Mouse (Mus musculus) embryonic facial prominence, embryonic 15.5 days (tissue): ENCODE measurements around the gene Gnpat. TPM values are rescaled to one million over a fixed set of nuclear protein-coding genes. Genes with fewer than 3 reads are reported as not detected.

Experiments used
- ATAC-seq: fragments of 200-750 bp; cut with Nextera tagmentation; 2 replicates; pipeline ENCODE4 v1.8.0; 2017; ENCODE audit warnings: low read depth, moderate TSS enrichment; ENCODE audit not compliant: insufficient number of reproducible peaks, low FRiP score, low TSS enrichment
- H3K27ac ChIP-seq: fragments of 300-500 bp; sonication (generic); replicated peaks from 2 replicates; pipeline ENCODE4 v1.5.1; 2015; ENCODE audit warnings: mild to moderate bottlenecking, inconsistent platforms
- H3K27me3 ChIP-seq: fragments of 300-500 bp; sonication (generic); 2 replicates; pipeline ENCODE4 v1.6.1; 2015; ENCODE audit warnings: inconsistent platforms
- H3K36me3 ChIP-seq: fragments of 300-500 bp; sonication (generic); 2 replicates; pipeline ENCODE4 v1.6.1; 2015; ENCODE audit warnings: mild to moderate bottlenecking, inconsistent platforms
- H3K4me1 ChIP-seq: fragments of 300-500 bp; sonication (generic); 2 replicates; pipeline ENCODE4 v1.6.1; 2015; ENCODE audit warnings: inconsistent platforms
- H3K4me2 ChIP-seq: fragments of 300-500 bp; sonication (generic); replicated peaks from 2 replicates; pipeline ENCODE4 v1.6.1; 2015; ENCODE audit warnings: mild to moderate bottlenecking, inconsistent platforms
- H3K4me3 ChIP-seq: fragments of 300-500 bp; sonication (generic); replicated peaks from 2 replicates; pipeline ENCODE4 v1.5.1; 2015; ENCODE audit warnings: mild to moderate bottlenecking, inconsistent platforms
- H3K9ac ChIP-seq: fragments of 300-500 bp; sonication (generic); 2 replicates; pipeline ENCODE4 v1.6.1; 2015; ENCODE audit warnings: inconsistent platforms
- H3K9me3 ChIP-seq: fragments of 300-500 bp; sonication (generic); replicated peaks from 2 replicates; pipeline ENCODE4 v1.6.1; 2016; ENCODE audit warnings: inconsistent platforms
- WGBS: fragments of 180-500 bp; shearing (Covaris S2); methylation state at CpG from one replicate; pipeline ENCODE4 v1.1.7; 2015; 5-methylcytosine and 5-hydroxymethylcytosine counted together
- polyA plus RNA-seq: library from polyadenylated mRNA; unstranded; fragments of >200 nt; fragmentation: Nextera tagmentation; extraction: Ambion mirVana; gene quantifications from 2 replicates; pipeline ENCODE4 v1.2.1, GENCODE M21; 2015

The Gnpat gene
- polyA plus RNA-seq, 1 experiment from 2014 or later, result 87.1 TPM

GRCm38 (mm10) chr8:124905482-124905881, 42.6 kb downstream of the Gnpat start:
- Histone ChIP-seq H3K27ac (no peak overlapping the region), H3K36me3 (peaks cover 87% of the 10 kb centered on the region), H3K27me3 (no peaks in the 10 kb centered on the region), H3K4me2 (no peak overlapping the region), H3K4me3 (no peak overlapping the region), H3K9ac (no peak overlapping the region), H3K9me3 (no peaks in the 10 kb centered on the region), H3K4me1 (peaks cover 4% of the 10 kb centered on the region; the same call in 1 of the 2 replicates)
- 77% methylated on average over 2 of the region's 2 CpGs for WGBS
- ATAC-seq, result no peak

DNA sequence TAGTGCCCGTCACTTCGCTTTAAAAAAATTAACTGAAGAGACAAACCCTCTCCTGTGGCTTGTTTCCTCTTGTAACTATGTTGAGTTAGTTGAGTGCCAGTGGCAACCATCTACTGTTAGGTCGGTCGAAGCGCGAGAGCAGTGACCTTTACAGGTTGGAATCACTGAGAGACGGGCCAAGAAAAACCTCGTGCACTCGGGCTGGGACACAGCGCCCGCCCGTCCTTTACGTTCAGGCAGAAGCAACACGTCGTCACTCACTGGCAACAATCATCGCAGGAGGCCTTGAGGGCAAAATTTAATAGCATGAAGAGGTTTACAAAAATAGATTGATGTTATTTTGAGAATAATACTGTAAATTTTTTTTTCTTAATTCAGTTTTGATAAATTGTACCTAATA, 47.1 kb downstream of the Gnpat start:
- ATAC-seq, result no peak
- Histone ChIP-seq H3K4me1 (peaks cover under 1% of the 10 kb centered on the region; the same call in 1 of the 2 replicates), H3K9ac (no peak overlapping the region), H3K9me3 (no peaks in the 10 kb centered on the region), H3K36me3 (peaks cover 90% of the 10 kb centered on the region), H3K27me3 (no peaks in the 10 kb centered on the region), H3K4me2 (no peak overlapping the region), H3K27ac (no peak overlapping the region), H3K4me3 (no peak overlapping the region)
- WGBS, result 90% methylated on average over 16 of the region's 16 CpGs

GRCm38 (mm10) chr8:124910349-124910748, 47.5 kb downstream of the Gnpat start:
- no peak for ATAC-seq
- Histone ChIP-seq H3K9ac (no peak overlapping the region), H3K36me3 (peaks cover 92% of the 10 kb centered on the region), H3K4me3 (no peak overlapping the region), H3K9me3 (no peaks in the 10 kb centered on the region), H3K27me3 (no peaks in the 10 kb centered on the region), H3K27ac (no peak overlapping the region), H3K4me1 (no peaks in the 10 kb centered on the region), H3K4me2 (no peak overlapping the region)
- WGBS, result 83% methylated on average over 10 of the region's 10 CpGs

DNA sequence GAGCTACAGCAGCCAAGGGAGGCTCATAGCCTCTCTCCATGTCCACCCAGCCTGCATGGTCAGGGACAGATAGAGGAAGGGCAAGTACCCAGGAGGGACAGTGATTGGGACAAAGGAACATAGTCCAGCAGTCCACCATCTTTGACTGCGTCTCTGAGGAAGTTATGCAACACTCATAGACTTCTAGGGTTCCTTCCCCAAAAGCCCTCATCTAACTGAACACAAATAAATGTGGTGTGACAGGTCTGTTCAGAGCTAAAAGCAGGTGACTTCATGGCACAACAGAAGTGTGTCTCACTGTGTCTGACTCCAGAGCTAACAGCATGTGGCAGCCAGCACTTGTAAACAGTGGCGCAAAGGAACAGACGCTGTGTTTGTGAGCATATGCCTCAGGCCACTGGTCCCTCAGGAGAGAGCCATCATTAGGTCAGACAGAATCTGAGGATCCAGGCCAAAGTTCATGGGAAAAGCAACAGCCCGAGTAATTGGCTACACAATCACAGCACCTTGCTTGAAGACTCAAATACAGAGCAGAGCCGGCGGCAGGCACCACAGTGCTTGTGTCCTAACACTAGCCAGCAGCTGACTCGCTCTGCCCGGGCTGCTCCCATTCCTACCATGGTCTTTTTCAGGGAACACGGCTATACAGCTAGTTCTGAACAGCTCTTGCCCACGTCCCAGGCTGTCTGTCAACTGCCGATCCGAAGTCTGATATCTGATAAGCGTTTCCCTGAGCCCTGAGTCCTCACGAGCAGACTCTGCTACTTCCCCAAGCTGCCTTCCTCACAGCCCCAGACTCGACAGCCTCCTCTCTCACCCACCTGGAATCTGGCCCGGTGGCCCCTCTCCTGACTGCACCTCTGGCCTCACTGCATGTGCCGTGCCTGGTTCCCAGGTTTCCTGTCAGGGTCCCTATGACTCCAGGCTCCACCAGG, 49.4 kb downstream of the Gnpat start:
- H3K27ac ChIP-seq, result no peak overlapping the region
- H3K4me3 ChIP-seq, result no peak overlapping the region
- H3K36me3 ChIP-seq, result peaks cover 74% of the 10 kb centered on the region
- no peaks in the 10 kb centered on the region for H3K4me1 ChIP-seq
- H3K27me3 ChIP-seq, result no peaks in the 10 kb centered on the region
- ATAC-seq, result no peak
- no peaks in the 10 kb centered on the region for H3K9me3 ChIP-seq
- no peak overlapping the region for H3K4me2 ChIP-seq
- H3K9ac ChIP-seq, result no peak overlapping the region
- WGBS, result 64% methylated on average over 17 of the region's 17 CpGs

- 97% methylated on average over 5 of the region's 5 CpGs for WGBS
- Histone ChIP-seq H3K4me1 (peaks cover 6% of the 10 kb centered on the region; the same call in 1 of the 2 replicates), H3K9me3 (no peaks in the 10 kb centered on the region), H3K27me3 (no peaks in the 10 kb centered on the region), H3K9ac (no peak overlapping the region), H3K36me3 (peaks cover 57% of the 10 kb centered on the region), H3K4me3 (no peak overlapping the region), H3K4me2 (no peak overlapping the region), H3K27ac (no peak overlapping the region)
- ATAC-seq, result no peak
Observed at GRCm38 (mm10) chr8:124914061-124914460, 51.2 kb downstream of the Gnpat start.

DNA sequence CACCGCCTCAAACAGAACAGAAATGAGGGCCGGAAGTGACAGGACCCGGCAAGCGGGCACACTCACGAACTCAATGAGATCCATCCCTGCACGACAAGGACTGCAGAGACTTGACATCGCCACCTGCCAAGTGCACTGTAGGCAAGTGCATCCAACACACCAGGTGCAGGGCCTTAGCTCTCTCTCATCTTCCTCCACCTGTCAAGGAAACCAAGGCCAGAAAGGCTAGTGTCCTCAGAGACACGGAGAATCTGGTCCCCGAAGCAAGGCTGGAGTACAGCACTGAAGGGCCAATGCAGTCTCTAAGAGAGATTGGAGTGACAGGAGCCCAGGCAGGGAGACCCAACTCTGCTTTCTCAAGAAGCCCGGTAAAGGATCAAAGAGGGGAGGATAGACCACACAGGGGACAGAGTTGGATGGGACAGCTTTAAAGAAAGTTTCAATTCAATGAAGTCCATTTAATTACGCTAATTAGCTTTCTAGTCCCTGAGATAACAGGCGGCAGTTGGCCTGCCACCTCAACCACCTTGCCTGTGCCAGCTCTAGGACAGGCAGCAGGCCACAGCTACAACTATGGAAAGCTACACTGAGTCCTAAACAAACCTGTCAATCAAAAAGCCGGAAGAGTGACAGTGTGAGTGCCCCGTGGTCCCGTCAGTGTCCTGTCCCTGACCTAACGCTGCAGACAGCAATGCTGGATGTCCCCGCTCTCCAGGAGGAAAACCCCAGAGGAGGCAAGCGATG, 55.1 kb downstream of the Gnpat start:
- Histone ChIP-seq H3K36me3 (peaks cover 26% of the 10 kb centered on the region), H3K27ac (no peak overlapping the region), H3K9me3 (no peaks in the 10 kb centered on the region), H3K4me2 (no peak overlapping the region), H3K4me3 (no peak overlapping the region), H3K9ac (no peak overlapping the region), H3K27me3 (no peaks in the 10 kb centered on the region), H3K4me1 (peaks cover 23% of the 10 kb centered on the region)
- 75% methylated on average over 18 of the region's 18 CpGs for WGBS
- no peak for ATAC-seq

DNA sequence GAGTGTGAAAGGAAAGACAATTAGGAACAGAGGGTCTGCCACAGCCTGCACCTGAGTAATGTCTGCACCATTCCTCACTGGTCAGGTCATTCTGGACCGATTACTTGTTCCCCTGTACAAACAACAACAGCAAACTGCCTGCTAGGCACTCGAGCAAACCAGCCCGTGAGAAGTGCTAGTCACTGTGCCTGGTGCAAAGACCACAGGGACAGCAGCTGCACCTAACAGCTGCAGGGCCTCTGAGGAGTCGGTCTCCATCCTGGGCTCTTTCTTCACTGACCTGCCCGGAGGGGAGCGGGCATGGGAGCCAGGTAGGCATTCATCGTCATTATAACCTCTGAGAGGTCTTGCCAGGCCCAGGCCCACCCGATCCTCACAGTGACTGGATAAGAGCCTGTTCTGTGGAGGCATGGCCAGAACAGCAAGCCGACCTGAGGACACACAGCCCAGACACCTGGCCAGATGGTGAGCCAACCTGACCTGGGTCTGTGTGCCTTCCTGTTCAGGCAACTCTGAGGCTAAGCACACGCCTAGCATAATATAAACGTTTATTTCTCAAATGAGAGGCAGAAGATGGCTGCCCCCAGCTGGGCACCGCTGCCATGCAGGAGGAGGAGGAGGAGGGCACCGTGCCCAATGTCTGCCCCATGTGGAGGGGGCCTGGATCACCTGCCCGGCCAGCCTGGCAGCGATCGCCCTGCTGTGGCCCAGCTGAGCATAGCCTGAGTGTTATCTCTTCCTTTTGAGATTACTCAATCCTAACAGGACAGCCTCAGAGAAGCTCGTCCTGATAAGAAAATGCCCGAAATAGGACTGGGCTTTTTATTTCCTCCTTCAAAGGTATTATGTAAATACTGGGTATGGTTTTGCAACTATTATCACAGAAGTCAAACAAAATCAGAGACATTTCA, 58.8 kb downstream of the Gnpat start:
- Histone ChIP-seq H3K4me3 (no peak overlapping the region), H3K27ac (no peak overlapping the region), H3K4me1 (peaks cover 31% of the 10 kb centered on the region), H3K9me3 (no peaks in the 10 kb centered on the region), H3K9ac (no peak overlapping the region), H3K4me2 (no peak overlapping the region), H3K27me3 (no peaks in the 10 kb centered on the region), H3K36me3 (no peaks in the 10 kb centered on the region)
- 78% methylated on average over 18 of the region's 18 CpGs for WGBS
- ATAC-seq, result no peak

DNA sequence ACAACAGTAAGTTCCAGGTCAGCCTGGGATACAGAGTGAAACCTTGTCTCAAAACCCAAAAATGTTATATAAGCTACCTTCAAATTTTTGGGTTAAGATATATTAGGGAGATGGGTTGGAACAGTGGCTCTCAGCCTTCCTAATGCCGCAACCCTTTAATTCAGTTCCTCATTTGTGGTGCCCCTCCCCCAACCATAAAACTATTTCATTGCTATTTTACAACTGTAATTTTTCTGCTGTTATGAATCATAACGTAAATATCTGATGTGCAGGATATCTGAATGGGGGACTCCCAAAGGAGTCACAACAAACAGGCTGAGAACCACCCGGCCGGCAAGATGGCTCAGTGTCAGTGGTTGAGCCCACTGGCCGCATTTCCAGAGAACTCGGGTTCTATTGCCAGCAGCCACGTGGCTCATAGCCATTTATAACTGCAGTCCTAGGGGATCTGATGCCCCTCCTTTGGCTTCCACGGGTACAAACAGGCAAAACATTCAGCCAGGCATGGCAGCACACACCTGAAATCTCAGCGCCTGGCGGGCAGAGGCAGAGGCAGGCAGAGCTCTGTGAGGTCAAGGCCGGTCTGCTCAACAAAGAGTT, 59.8 kb downstream of the Gnpat start:
- ATAC-seq, result no peak
- H3K27me3 ChIP-seq, result no peaks in the 10 kb centered on the region
- H3K4me3 ChIP-seq, result no peak overlapping the region
- peaks cover 3% of the 10 kb centered on the region; the same call in 1 of the 2 replicates for H3K36me3 ChIP-seq
- H3K4me1 ChIP-seq, result peaks cover 35% of the 10 kb centered on the region
- no peak overlapping the region for H3K4me2 ChIP-seq
- 76% methylated on average over 11 of the region's 11 CpGs for WGBS
- no peak overlapping the region for H3K9ac ChIP-seq
- no peaks in the 10 kb centered on the region for H3K9me3 ChIP-seq
- H3K27ac ChIP-seq, result no peak overlapping the region

DNA sequence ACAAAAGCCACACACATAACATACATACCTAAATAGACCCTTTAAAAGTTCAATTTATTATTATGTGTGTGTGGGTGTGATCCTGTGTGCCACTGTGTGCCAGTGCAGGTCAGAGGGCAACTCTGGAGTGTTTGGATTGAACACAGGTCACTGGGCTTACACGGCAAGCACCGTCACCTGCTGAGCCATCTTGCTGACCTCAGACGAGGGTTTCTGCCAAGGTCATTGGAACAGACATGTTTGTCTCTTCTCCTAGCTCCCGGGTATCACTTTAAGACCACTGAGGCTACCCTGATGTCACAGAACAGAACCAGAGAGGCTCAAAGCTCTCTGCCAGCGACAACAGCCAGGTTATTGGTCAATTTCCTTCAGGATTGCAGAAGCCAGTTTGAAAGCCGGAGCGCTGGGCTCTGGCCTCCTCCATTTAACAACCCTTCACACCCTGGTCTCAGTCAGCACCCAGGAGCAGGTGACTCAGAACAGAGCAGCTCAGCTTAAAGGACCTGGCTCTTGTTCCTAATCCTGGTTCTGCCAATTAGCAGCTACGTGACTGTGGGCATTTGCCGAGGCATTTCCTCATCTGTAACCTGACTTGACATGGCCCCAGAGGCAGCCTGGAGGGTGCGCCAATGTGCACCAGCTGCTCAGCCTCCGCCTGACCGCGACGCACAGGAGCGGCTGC, 61.3 kb downstream of the Gnpat start:
- no peak for ATAC-seq
- no peak overlapping the region for H3K27ac ChIP-seq
- WGBS, result 82% methylated on average over 15 of the region's 15 CpGs
- peaks cover 29% of the 10 kb centered on the region for H3K4me1 ChIP-seq
- no peaks in the 10 kb centered on the region for H3K9me3 ChIP-seq
- H3K36me3 ChIP-seq, result peaks cover 5% of the 10 kb centered on the region; the same call in 1 of the 2 replicates
- no peak overlapping the region for H3K4me2 ChIP-seq
- no peaks in the 10 kb centered on the region for H3K27me3 ChIP-seq
- H3K9ac ChIP-seq, result no peak overlapping the region
- no peak overlapping the region for H3K4me3 ChIP-seq

DNA sequence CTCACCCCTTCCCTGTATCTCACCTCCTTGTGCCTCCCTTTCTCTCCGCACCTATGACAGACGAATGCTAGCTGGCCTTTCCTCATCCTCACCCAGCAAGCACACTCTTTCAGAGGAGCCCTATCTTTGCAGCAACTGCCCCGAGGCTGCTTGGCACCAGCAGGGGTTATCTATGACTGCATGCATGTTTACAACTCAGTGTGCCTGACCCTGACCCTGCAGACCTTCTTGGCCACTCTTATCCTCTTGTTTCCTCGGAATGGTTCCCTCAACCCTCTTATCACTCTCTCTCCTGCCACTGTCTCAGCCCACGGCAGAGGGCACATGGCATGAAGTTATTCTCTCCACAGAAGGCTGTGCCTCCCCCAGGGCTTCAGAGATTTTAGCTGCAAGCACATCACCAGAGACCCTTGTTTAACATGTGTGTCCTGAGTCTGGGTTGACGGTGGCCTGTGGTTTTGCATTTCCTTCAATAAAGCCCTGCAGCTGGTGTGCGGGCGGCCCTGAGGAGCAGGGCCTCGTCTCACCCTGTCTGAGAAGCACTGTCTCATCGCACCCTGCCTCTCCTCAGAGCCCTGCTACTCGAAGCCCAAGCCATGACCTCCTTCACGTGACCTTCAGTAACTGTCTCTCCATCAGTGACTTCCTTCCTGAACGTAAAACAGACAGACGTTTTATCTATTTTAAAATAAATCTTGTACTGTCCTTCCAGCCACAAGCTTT, 62.9 kb downstream of the Gnpat start:
- Histone ChIP-seq H3K9ac (no peak overlapping the region), H3K36me3 (peaks cover 5% of the 10 kb centered on the region; the same call in 1 of the 2 replicates), H3K9me3 (no peaks in the 10 kb centered on the region), H3K4me2 (no peak overlapping the region), H3K4me1 (peaks cover 21% of the 10 kb centered on the region), H3K4me3 (no peak overlapping the region), H3K27ac (no peak overlapping the region), H3K27me3 (no peaks in the 10 kb centered on the region)
- WGBS, result 74% methylated on average over 14 of the region's 14 CpGs
- ATAC-seq, result no peak
